Mouse (Mus musculus): Measurements from ENCODE around the gene Uchl3.

Uchl3 gene

GRCm38 (mm10) chr14:101653581-101654525 lies at the start of gene Uchl3:
Gene Uchl3, plus strand, starts transcription at chr14:101653967.
- in situ Hi-C loops (cut with MboI, MseI) = loop anchor here (5.0 to 25.0 kb wide), 2 partner anchors 202 to 1433 kb away; partner anchors contain the start of gene Fbxl3

DNA sequence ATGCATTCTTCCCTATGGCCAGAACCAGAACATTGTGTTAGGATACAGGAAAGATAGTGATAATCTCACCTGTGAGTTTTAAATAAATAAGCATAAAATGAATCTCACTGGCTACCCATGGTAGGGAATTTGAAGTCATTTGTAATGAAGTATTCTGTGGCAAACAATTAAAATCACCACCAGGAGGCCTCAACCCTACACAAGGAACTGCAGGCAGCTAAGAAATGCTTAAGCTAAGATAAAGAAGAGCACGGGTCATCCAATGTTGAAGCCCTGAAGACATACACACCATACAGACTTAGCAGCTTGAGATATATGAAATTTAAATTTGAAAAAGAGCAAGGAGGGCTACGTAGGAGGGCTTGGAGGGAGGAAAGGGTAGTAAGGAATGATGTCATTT lies 47.9 kb upstream of the Uchl3 start:
- in situ Hi-C loops (cut with MboI, MseI) = loop anchor here (5.0 kb wide), 1 partner anchor 89 kb away; no protein-coding TSS in a partner anchor

DNA sequence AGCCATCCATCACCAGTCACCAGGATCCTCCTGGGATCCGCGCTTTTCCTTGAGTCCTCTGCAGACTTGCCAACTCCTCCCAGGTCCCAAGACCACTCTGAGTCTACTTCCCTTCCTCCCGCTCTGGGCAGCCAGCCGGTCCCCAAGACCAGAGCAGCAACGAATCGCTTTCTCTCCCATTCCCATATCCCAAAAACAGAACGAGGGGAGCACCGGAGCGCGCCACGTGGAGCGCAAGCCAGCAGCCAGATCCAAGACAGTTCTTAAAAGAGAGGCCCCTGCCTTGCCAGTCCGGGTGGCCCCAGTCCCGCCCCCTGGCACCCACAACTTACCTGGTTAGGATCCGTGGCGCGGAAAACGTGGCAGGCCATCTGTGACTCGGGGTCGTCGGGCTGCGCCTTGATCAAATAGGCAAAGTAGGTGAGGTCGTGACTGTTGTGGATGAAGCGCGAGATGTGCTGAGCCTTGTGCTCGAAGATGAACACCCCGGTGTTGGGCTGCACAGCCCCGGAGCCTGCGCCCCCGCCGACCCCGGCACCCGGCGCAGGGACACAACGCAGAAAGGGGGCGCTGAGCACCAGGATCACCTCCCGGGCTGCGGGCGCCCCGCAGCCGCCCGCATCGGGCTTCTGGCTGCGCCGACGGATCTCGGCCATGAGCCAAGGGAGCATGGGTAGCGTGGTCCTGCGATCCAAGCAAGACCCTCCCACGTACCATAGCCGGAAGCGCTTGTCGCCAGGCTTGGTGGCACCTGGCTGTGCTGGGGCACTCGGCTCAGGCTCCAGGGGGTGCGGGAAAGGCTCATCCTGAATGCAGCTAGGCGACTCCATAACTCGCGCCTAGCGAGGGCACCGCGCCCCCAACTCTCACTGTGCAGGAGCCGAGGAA lies 45.9 kb upstream of the Uchl3 start:
- in situ Hi-C loops (cut with MboI, MseI) = loop anchor here (5.0 kb wide), 1 partner anchor 91 kb away; no protein-coding TSS in a partner anchor

DNA sequence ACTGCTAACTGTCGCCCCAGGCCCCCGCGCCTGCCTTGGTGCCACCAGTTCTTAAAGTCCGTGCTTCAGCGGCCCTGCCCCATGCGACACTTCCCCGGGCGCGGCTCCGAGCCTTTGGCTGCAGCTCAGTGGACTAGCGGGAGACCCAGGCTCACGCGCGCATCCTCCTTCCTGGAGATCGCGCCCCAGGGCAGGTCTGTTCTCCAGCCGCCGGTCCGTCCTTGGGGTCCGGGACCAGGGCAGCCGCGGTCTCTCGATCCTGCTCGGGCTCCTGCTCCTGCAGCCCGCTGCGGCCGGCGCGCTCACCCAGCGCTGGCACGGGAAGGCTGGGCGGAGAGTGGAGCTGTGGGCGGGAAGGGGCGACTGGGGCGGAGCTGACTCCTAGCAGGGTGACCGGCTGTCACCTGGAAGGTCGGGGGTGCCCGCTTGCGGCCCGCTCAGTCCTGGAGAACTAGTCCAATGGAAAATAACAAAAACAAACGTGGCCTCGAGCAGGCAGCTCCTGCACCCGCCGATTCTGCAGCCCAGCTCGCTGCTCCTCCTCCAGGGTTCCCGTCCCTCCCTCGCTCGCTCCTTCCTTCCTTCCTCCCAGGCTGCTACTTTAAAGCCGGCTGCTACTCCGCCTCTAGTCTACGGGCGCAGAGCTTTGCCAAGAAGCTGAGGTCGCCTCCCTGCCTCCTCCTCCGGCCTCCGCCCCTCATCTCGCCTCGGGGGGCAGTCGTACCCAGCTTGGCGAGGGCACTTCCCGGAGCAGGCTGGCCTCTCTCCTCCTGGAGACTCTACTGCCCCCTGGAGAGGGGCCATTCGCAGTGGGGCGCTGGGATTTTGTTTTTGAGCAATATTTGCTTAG lies 45.0 kb upstream of the Uchl3 start, which contains the start of gene Tbc1d4:
Gene Tbc1d4, minus strand, starts transcription at position 673 of the 850 bp plus-strand sequence.
- in situ Hi-C loops (cut with MboI, MseI) = loop anchor here (5.0 kb wide), 1 partner anchor 91 kb away; no protein-coding TSS in a partner anchor

GRCm38 (mm10) chr14:101610701-101611100 lies 43.1 kb upstream of the Uchl3 start:
- in situ Hi-C loops (cut with MboI, MseI) = no loop called here

DNA sequence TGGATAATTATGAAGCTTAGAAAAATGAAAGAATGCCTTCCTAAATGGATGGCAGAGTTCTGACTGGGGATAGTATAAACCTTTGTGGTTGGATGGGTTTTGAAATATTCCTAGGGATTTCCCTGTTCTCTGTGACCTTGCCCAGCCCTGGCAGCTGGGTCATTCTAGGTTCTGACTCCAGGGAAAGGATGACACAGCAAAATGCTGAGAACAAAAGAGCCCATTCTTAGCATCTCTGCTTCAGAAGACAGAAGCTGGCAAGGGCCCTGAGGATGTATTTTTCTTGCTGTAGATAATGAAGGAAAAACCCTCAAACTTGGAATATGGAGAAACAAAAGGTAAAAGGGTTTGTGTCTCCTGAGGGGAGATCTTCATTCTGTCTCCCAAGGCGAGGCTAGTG lies 40.6 kb upstream of the Uchl3 start:
- in situ Hi-C loops (cut with MboI, MseI) = no loop called here

GRCm38 (mm10) chr14:101616178-101616577 lies 37.6 kb upstream of the Uchl3 start:
- in situ Hi-C loops (cut with MboI, MseI) = no loop called here

- in situ Hi-C loops (cut with MboI, MseI) = no loop called here
Observed at GRCm38 (mm10) chr14:101617680-101618079, 36.1 kb upstream of the Uchl3 start.

DNA sequence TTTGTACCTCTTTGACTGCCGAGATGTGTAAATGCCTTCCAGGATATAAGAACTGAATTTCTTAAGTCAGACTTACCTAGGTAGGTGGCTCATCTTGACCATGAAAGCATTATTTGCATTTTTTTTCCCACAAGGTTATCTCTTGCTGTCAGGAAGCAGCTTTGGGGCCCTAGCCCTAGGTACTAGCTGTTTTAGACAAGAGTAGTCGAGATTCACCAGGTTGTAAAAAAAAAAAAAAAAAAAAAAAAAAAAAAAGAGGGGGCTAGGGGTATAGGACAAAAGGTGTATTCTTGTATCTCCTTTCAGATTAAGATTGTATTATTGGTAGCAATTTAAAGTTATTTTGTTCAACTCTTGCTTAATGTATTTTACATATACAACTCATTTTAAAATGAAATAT lies 23.2 kb upstream of the Uchl3 start:
- in situ Hi-C loops (cut with MboI, MseI) = loop anchor here (10.0 kb wide), 1 partner anchor 1336 kb away; no protein-coding TSS in a partner anchor

DNA sequence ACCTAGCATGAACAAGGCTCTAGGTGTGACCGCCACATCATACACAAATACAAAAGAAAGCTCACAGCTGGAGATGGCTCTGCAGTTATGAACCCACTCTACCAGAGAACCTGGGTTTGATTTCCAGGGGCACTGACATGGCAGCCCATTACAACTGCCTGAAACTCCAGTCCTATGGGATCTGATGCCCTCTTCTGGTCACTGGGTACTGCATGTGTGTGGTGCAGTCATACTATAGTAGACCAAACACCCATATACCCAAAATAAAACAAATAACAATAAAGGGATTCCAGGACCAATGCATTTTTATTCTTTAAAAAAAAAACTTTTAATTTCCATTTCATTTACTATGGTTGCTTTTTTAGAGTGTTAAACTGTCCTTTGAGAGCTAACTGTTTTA lies 18.0 kb upstream of the Uchl3 start:
- in situ Hi-C loops (cut with MboI, MseI) = loop anchor here (10.0 kb wide), 1 partner anchor 1341 kb away; no protein-coding TSS in a partner anchor

DNA sequence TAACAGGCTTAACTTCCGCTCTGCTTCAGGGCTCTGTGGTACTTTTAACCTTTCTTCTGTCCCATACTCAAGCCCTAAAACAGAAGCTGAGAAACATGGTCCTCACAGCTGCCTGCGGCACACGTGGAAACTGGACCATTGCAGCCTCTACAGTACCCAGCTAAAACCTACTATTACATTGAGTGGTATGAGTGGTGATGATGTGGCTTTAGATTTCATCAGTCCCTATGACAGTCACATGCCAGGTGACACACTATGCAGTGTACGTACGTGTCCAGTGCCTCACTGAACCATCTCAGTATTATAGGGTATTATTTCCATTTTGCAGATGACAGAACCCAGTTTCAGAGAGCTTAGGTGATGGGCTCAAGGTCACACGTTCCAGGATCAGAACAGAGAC lies 16.4 kb upstream of the Uchl3 start:
- in situ Hi-C loops (cut with MboI, MseI) = loop anchor here (10.0 kb wide), 1 partner anchor 1343 kb away; no protein-coding TSS in a partner anchor

GRCm38 (mm10) chr14:101640153-101640843 lies 13.5 kb upstream of the Uchl3 start, which contains the start of gene Commd6:
Gene Commd6, minus strand, starts transcription at chr14:101640686.
- in situ Hi-C loops (cut with MboI, MseI) = no loop called here

DNA sequence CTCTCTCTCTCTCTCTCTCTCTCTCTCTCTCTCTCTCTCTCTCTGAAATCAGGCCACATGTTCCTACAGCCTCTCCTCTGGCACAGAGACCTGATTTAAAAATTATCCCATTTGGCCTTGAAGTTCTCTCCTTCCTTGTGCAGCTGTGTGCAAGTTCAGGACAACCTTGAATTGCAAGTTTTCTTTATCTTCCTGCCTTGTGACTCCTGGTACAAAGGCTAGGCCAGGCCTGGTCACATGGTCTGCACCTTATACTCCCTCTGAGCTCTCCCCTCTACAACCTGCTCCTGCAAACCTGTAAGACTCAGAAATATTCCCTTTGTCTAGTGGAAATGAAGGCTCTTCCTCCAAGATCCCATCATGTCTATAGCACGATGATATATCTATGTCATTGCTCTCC lies 8.8 kb upstream of the Uchl3 start:
- in situ Hi-C loops (cut with MboI, MseI) = no loop called here

GRCm38 (mm10) chr14:101650551-101650950 lies 3.2 kb upstream of the Uchl3 start:
- in situ Hi-C loops (cut with MboI, MseI) = loop anchor here (5.0 to 25.0 kb wide), 2 partner anchors 198 to 1437 kb away; partner anchors contain the start of gene Fbxl3

DNA sequence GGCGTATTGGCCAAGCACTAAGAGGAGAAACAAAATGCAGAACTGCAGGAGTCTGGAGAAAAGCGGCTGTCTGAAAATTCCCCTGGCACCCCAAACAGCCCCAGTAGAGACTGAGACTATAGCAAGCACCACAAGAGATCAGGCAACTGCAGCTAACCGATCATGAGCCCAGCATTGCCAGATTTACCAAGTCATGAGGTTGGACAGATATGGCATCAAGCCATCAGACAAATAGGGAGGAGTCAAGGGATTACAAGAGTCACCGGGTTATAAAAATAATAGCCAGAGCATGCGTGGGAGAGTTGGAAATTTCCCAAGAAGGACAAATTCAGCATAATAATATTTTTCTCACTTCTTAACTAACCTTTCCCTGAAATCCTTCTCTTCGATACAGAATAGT lies 1.2 kb upstream of the Uchl3 start:
- in situ Hi-C loops (cut with MboI, MseI) = loop anchor here (5.0 to 25.0 kb wide), 2 partner anchors 200 to 1435 kb away; partner anchors contain the start of gene Fbxl3

GRCm38 (mm10) chr14:101654526-101654909 lies 751 bp downstream of the Uchl3 start:
- in situ Hi-C loops (cut with MboI, MseI) = loop anchor here (5.0 to 25.0 kb wide), 2 partner anchors 202 to 1433 kb away; partner anchors contain the start of gene Fbxl3

DNA sequence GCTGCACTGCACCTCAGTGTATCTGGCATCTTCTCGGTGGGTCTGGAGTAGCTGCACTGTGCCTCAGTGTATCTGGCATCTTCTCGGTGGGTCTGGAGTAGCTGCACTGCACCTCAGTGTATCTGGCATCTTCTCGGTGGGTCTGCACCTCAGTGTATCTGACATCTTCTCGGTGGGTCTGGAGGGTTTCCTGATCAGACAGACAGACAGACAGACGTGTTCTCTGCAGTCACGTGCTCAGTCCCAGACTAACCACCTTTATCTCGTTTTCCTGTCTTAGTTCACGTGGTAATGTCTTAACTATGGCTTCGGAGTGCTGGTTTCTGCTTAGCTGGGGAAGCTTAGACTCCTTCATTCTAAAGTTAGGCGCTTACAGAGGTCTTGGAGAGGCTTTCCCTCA lies 2.5 kb downstream of the Uchl3 start:
- in situ Hi-C loops (cut with MboI, MseI) = loop anchor here (25.0 kb wide), 1 partner anchor 1431 kb away; the partner anchor contains the start of gene Fbxl3

GRCm38 (mm10) chr14:101661654-101662412 lies 8.1 kb downstream of the Uchl3 start:
- in situ Hi-C loops (cut with MboI, MseI) = loop anchor here (25.0 kb wide), 1 partner anchor 1425 kb away; the partner anchor contains the start of gene Fbxl3

DNA sequence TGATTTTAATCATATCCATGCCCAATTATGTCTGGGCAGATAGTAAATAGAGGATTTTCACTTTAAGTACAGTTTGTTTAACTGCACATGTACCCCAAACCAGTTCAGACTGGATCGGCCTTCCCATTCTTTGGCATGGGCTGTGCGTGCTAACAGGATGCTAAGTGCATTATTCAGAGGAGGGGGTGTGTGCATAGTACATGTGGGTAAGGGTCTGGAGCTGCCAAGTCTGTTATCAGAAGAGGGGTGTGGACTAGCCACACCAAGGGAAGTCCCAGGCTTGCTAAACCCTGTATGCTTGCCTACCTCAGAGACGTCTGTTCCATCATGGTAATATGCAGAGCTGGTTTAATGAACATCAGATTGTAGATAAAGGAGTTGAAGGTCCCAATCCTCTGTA lies 10.5 kb downstream of the Uchl3 start:
- in situ Hi-C loops (cut with MboI, MseI) = loop anchor here (25.0 kb wide), 1 partner anchor 1423 kb away; the partner anchor contains the start of gene Fbxl3

All from regulatory T cell (primary cell).